Mouse (Mus musculus) embryonic facial prominence, embryonic 10.5 days (tissue): ENCODE measurements around the gene Tdrd9. TPM values are rescaled to one million over a fixed set of nuclear protein-coding genes. Genes with fewer than 3 reads are reported as not detected.
"Not testable (repeated sequence)": the region's sequence is repeated elsewhere in the genome, so short reads cannot be mapped to it uniquely, and the experiment has no call there.

Source experiments
- DNase-seq: peaks from one replicate; pipeline ENCODE4 v3.0.0-alpha.2; 2017; ENCODE audit warnings: low spot score
- H3K27ac ChIP-seq: fragments of 300-500 bp; sonication (generic); replicated peaks from 2 replicates; pipeline ENCODE4 v1.5.1; 2016; ENCODE audit warnings: mild to moderate bottlenecking
- H3K27me3 ChIP-seq: fragments of 300-500 bp; sonication (generic); replicated peaks from 2 replicates; pipeline ENCODE4 v1.6.1; 2016; ENCODE audit warnings: low read depth, mild to moderate bottlenecking; ENCODE audit not compliant: poor library complexity, severe bottlenecking
- H3K36me3 ChIP-seq: fragments of 300-500 bp; sonication (generic); replicated peaks from 2 replicates; pipeline ENCODE4 v1.6.1; 2016; ENCODE audit warnings: mild to moderate bottlenecking, moderate library complexity
- H3K4me1 ChIP-seq: fragments of 300-500 bp; sonication (generic); 2 replicates; pipeline ENCODE4 v1.6.1; 2016
- H3K4me3 ChIP-seq: fragments of 300-500 bp; sonication (generic); 2 replicates; pipeline ENCODE4 v1.5.1; 2016; ENCODE audit warnings: mild to moderate bottlenecking, moderate library complexity
- H3K9me3 ChIP-seq: fragments of 300-500 bp; sonication (generic); 2 replicates; pipeline ENCODE4 v1.6.1; 2016; ENCODE audit warnings: mild to moderate bottlenecking
- WGBS: fragments of 180-500 bp; shearing (Covaris S2); methylation state at CpG from one replicate; pipeline ENCODE4 v1.1.7; 2016; 5-methylcytosine and 5-hydroxymethylcytosine counted together
- polyA plus RNA-seq: library from polyadenylated mRNA; unstranded; fragments of >200 nt; fragmentation: Nextera tagmentation; extraction: Ambion mirVana; gene quantifications from 2 replicates; pipeline ENCODE4 v1.2.1, GENCODE M21; 2016

The Tdrd9 gene
- polyA plus RNA-seq, 1 experiment from 2014 or later: 1.1 TPM

DNA sequence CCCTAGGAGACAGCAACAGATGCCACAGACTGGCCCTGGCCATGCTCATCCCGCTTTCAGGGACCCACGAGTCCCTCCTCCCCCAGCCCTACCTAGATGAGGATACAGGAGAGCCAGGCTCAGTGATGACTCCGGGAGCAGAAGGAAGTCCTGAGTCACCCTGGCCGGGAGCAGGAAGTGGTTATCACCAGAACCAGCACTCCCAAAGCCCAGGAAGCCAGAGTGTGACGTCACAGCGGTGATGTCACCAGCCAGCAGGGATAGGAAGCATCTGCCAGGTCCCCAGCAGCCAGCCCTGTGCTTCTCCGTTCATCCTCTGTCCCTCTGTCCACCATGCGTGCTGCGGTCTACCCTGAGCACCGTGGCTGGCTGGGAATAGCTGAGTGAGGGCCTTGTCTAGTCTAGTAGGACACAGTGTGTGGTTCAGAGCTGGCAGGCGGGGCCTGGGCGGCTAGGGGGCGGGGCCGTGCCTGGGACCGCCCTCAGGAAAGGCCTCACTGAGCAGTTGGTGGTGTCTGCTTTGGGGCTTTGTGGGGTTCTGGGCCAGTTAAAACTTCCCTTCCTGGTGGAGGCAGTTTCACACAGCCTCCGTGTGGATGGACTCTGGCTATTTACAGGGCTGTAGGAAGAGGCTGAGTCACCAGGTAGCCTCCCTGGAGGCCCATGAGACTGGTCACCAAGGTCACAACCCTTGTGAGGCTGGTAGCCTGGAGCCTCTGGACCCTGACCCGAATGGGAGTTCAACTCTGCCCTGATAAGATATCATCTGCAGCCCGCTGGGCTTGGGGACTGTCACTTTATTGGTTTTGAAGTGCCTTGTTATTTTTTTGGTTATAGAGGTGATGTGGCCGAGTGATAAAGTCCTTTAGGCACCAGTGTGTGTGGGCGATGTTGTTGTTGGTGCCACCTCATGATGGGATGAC, 27.0 kb upstream of the Tdrd9 start:
- H3K9me3 ChIP-seq, DNase-seq, H3K36me3 ChIP-seq, H3K27me3 ChIP-seq: not testable (repeated sequence)
- Histone ChIP-seq H3K4me3 (peak overlapping the region; percentile 28), H3K4me1 (peaks cover 35% of the 10 kb centered on the region), H3K27ac (peak overlapping the region; percentile 74)
- 61% methylated on average over 18 of the region's 20 CpGs for WGBS

- DNase-seq: peak; percentile 32
- H3K27me3 ChIP-seq: no peaks in the 10 kb centered on the region
- H3K27ac ChIP-seq: peak overlapping the region; percentile 74
- H3K4me1 ChIP-seq: peaks cover 33% of the 10 kb centered on the region
- no peak overlapping the region for H3K4me3 ChIP-seq
- H3K36me3 ChIP-seq: no peaks in the 10 kb centered on the region
- H3K9me3 ChIP-seq: no peaks in the 10 kb centered on the region
- WGBS: 53% methylated on average over 8 of the region's 8 CpGs
Measured at GRCm38 (mm10) chr12:111945115-111945514, 26.2 kb upstream of the Tdrd9 start.

GRCm38 (mm10) chr12:111945765-111946655, 25.3 kb upstream of the Tdrd9 start:
- 71% methylated on average over 14 of the region's 15 CpGs for WGBS
- not testable (repeated sequence) for H3K4me3 ChIP-seq, H3K36me3 ChIP-seq, DNase-seq, H3K9me3 ChIP-seq, H3K27me3 ChIP-seq
- H3K4me1 ChIP-seq: peaks cover 26% of the 10 kb centered on the region
- H3K27ac ChIP-seq: peak overlapping the region; percentile 74

DNA sequence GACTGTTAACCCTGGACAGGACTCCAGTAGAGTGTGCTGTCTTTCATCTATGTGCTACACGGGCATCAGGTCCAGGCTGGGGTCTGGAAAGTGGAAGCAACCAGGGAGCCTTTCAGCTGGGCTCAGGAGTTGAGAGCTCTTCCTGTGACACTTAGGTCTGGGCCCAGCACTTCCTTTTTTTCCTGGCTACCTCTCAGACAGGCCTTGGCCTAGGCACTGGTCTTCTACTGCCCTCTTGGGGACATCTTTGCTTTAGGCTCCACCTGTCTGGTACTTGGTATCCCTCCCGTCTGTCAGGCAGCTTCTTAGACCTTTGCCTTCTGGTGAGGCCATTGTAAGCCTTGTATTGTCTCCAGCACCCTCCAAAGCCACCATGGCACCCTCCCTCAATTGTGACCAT, 24.6 kb upstream of the Tdrd9 start:
- H3K27me3 ChIP-seq: no peaks in the 10 kb centered on the region
- DNase-seq: peak; percentile 25
- H3K27ac ChIP-seq: 0 out of 2 replicates have a peak overlapping the region, but pooled peaks have one; percentile 24
- 51% methylated on average over 2 of the region's 2 CpGs for WGBS
- no peaks in the 10 kb centered on the region for H3K9me3 ChIP-seq
- H3K4me3 ChIP-seq: no peak overlapping the region
- H3K36me3 ChIP-seq: no peaks in the 10 kb centered on the region
- peaks cover 31% of the 10 kb centered on the region for H3K4me1 ChIP-seq

DNA sequence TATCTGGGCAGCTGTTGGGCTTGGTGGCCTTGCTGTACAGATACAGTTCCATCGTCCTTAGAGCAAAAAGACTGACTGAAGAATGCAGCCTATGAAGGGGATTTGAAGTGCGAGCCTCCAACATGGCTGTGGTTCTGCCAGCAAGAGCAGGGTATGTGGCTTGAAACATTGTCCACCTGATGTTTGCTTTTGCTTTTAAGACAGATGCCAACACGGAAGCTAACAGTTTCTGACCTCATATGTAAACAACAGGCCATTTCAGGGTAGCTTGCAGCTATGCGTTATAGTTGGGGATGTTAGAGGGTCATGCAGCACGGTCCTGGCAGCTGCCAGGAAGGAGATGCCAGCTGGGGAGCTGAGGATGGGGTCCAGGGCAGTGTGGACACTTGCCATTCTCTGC, 20.9 kb upstream of the Tdrd9 start:
- Histone ChIP-seq H3K4me3 (no peak overlapping the region), H3K27me3 (no peaks in the 10 kb centered on the region), H3K9me3 (no peaks in the 10 kb centered on the region), H3K36me3 (no peaks in the 10 kb centered on the region), H3K4me1 (peaks cover 12% of the 10 kb centered on the region), H3K27ac (no peak overlapping the region)
- no peak for DNase-seq
- WGBS: 86% methylated on average over 5 of the region's 5 CpGs

- H3K4me3 ChIP-seq: no peak overlapping the region
- H3K27ac ChIP-seq: no peak overlapping the region; the same call in 1 of the 2 replicates
- H3K36me3 ChIP-seq: no peaks in the 10 kb centered on the region
- H3K9me3 ChIP-seq: no peaks in the 10 kb centered on the region
- DNase-seq: peak; percentile 29
- H3K27me3 ChIP-seq: no peaks in the 10 kb centered on the region
- 36% methylated on average over 5 of the region's 5 CpGs for WGBS
- peaks cover 11% of the 10 kb centered on the region for H3K4me1 ChIP-seq
Measured at GRCm38 (mm10) chr12:111951701-111952100, 19.7 kb upstream of the Tdrd9 start.

- no peak for DNase-seq
- H3K27ac ChIP-seq: no peak overlapping the region
- H3K4me3 ChIP-seq: no peak overlapping the region
- peaks cover 5% of the 10 kb centered on the region; the same call in 1 of the 2 replicates for H3K9me3 ChIP-seq
- no peaks in the 10 kb centered on the region for H3K27me3 ChIP-seq
- H3K4me1 ChIP-seq: peaks cover 11% of the 10 kb centered on the region
- H3K36me3 ChIP-seq: peaks cover 27% of the 10 kb centered on the region
- 64% methylated on average over 5 of the region's 5 CpGs for WGBS
Measured at GRCm38 (mm10) chr12:111956173-111956572, 15.2 kb upstream of the Tdrd9 start.

DNA sequence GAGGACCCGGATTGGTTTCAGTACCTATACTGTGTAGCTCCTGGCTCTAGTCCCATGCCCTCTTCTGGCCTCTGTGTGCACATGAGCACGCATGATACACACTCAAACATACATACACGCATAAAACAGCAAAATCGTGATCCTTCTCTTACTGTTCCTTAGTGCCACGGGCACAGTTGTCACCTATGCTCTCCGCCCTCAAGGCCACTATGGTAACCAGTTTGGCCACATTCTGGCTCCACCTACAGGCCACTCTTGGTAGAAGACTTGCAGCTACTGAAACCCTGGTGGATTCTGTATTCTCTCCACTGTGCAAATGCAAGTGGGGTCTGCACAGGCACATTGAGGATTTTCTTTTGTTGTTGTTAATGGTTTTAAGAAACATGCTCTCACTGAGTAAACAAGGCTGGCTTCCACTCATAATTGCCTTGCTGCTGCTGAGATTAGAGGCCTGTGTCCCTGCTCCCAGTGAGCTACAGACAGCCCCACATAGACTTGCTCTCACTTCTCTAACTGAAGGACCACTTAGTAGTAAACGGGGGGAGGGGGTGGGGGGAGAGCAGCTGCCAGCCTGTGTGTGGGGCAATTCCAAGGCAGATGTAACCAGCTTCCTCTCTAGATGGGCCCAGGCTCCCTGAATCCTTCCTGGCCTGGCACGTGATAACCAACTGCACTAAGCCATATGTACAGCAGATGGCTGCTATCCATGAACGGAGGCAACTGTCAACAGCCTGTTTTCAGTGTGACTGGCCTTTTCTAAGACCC, 13.1 kb upstream of the Tdrd9 start:
- Histone ChIP-seq H3K4me3 (no peak overlapping the region), H3K4me1 (no peaks in the 10 kb centered on the region), H3K27ac (no peak overlapping the region), H3K27me3 (no peaks in the 10 kb centered on the region), H3K36me3 (peaks cover 47% of the 10 kb centered on the region), H3K9me3 (peaks cover 5% of the 10 kb centered on the region; the same call in 1 of the 2 replicates)
- DNase-seq: peak; percentile 68
- 49% methylated on average over 9 of the region's 9 CpGs for WGBS

- 88% methylated on average over 5 of the region's 5 CpGs for WGBS
- DNase-seq: no peak
- Histone ChIP-seq H3K4me1 (peaks cover 16% of the 10 kb centered on the region), H3K36me3 (peaks cover 65% of the 10 kb centered on the region), H3K27ac (no peak overlapping the region), H3K4me3 (no peak overlapping the region), H3K9me3 (peaks cover 5% of the 10 kb centered on the region; the same call in 1 of the 2 replicates), H3K27me3 (no peaks in the 10 kb centered on the region)
Measured at GRCm38 (mm10) chr12:111963339-111963738, 8.0 kb upstream of the Tdrd9 start.

DNA sequence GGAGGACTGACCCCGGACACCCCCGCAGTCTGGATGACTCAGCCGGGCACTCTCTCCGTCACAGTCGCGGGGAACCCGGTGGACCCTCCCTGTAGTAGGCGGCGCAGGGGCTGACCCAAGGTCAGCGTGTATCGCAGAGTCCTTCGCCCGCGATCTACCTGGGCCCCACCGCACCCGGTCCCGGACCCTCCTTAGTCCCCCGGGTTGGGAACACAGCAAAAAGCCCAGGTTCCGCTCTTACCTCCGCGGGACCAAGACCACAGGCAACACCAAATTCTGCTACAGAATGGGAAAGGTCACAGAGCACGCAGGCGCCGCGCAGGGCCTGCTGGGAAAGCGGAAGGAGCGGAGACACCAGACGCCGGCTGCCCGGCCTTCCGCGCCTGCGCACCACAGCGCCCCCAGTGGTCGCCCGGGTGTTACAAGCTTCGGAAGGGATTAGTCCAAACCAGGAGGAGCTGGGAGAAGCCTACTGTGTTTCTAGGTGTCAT, 4.6 kb upstream of the Tdrd9 start, which contains the start of gene Atp5mpl:
Gene Atp5mpl (minus strand): TSS at position 295 of the 491 bp plus-strand sequence.
- H3K36me3 ChIP-seq: peaks cover 32% of the 10 kb centered on the region
- no peaks in the 10 kb centered on the region for H3K9me3 ChIP-seq
- peak within 1 kb of the TSS; percentile 94 for H3K27ac ChIP-seq
- WGBS: under 1% methylated on average over 37 of the region's 37 CpGs
- peak; percentile 98 for DNase-seq
- H3K4me3 ChIP-seq: peak within 1 kb of the TSS; percentile 81
- no peaks in the 10 kb centered on the region for H3K27me3 ChIP-seq
- peaks cover 16% of the 10 kb centered on the region for H3K4me1 ChIP-seq

- no peak overlapping the region for H3K4me3 ChIP-seq
- H3K36me3 ChIP-seq: peaks cover 2% of the 10 kb centered on the region
- H3K27ac ChIP-seq: no peak overlapping the region
- WGBS: 84% methylated on average over 4 of the region's 4 CpGs
- H3K4me1 ChIP-seq: peaks cover 13% of the 10 kb centered on the region
- no peak for DNase-seq
- no peaks in the 10 kb centered on the region for H3K9me3 ChIP-seq
- no peaks in the 10 kb centered on the region for H3K27me3 ChIP-seq
Measured at GRCm38 (mm10) chr12:111970085-111970484, 1.3 kb upstream of the Tdrd9 start.

GRCm38 (mm10) chr12:111972504-111972903, 1.1 kb downstream of the Tdrd9 start:
- WGBS: 91% methylated on average over 10 of the region's 10 CpGs
- no peaks in the 10 kb centered on the region for H3K36me3 ChIP-seq
- DNase-seq: no peak
- H3K9me3 ChIP-seq: no peaks in the 10 kb centered on the region
- no peak overlapping the region for H3K27ac ChIP-seq
- H3K27me3 ChIP-seq: no peaks in the 10 kb centered on the region
- no peak overlapping the region for H3K4me3 ChIP-seq
- peaks cover 10% of the 10 kb centered on the region; the same call in 1 of the 2 replicates for H3K4me1 ChIP-seq
